Mouse (Mus musculus) midbrain, embryonic 14.5 days (tissue): ENCODE data around the gene Anapc16. TPM values are rescaled to one million over a fixed set of nuclear protein-coding genes. Genes with fewer than 3 reads are reported as not detected.

Source experiments
- ATAC-seq: fragments of 200-750 bp; cut with Nextera tagmentation; 2 replicates; pipeline ENCODE4 v1.8.0; 2017; ENCODE audit warnings: moderate number of reproducible peaks, moderate library complexity; ENCODE audit not compliant: low FRiP score, low TSS enrichment
- DNase-seq: peaks from one replicate; pipeline ENCODE4 v3.0.0-alpha.2; 2015
- H3K27ac ChIP-seq: fragments of 300-500 bp; sonication (generic); replicated peaks from 2 replicates; pipeline ENCODE4 v1.5.1; 2014; ENCODE audit warnings: mild to moderate bottlenecking, low read depth, low read length, moderate library complexity
- H3K27me3 ChIP-seq: fragments of 300-500 bp; sonication (generic); 2 replicates; pipeline ENCODE4 v1.6.1; 2014; ENCODE audit warnings: low read length, control low read depth, mixed read lengths; ENCODE audit not compliant: control insufficient read depth, insufficient read depth
- H3K36me3 ChIP-seq: fragments of 300-500 bp; sonication (generic); 2 replicates; pipeline ENCODE4 v1.6.1; 2014; ENCODE audit warnings: low read length, control low read depth; ENCODE audit not compliant: control insufficient read depth, insufficient read depth
- H3K4me1 ChIP-seq: fragments of 300-500 bp; sonication (generic); 2 replicates; pipeline ENCODE4 v1.6.1; 2014; ENCODE audit warnings: mild to moderate bottlenecking, antibody characterized with exemption, low read length, control low read depth; ENCODE audit not compliant: control insufficient read depth, insufficient read depth
- H3K4me2 ChIP-seq: fragments of 300-500 bp; sonication (generic); 2 replicates; pipeline ENCODE4 v1.6.1; 2014; ENCODE audit warnings: mild to moderate bottlenecking, low read length, moderate library complexity
- H3K4me3 ChIP-seq: fragments of 300-500 bp; sonication (generic); replicated peaks from 2 replicates; pipeline ENCODE4 v1.5.1; 2014; ENCODE audit warnings: low read depth, low read length
- H3K9ac ChIP-seq: fragments of 300-500 bp; sonication (generic); replicated peaks from 2 replicates; pipeline ENCODE4 v1.6.1; 2014; ENCODE audit warnings: mild to moderate bottlenecking, low read length, moderate library complexity
- H3K9me3 ChIP-seq: fragments of 300-500 bp; sonication (generic); 2 replicates; pipeline ENCODE4 v1.6.1; 2016; ENCODE audit warnings: low read length, control low read depth, mixed read lengths; ENCODE audit not compliant: control insufficient read depth
- WGBS: fragments of 180-500 bp; shearing (Covaris S2); extraction: QIAGEN DNeasy Blood & Tissue Kit; methylation state at CpG from one replicate; pipeline ENCODE4 v1.1.7; 2014; 5-methylcytosine and 5-hydroxymethylcytosine counted together
- polyA plus RNA-seq: library from polyadenylated mRNA; unstranded; fragments of >200 nt; fragmentation: Nextera tagmentation; extraction: Ambion mirVana; gene quantifications from 2 replicates; pipeline ENCODE4 v1.2.1, GENCODE M21; 2014

Gene Anapc16
- polyA plus RNA-seq, 1 experiment from 2014 or later = 105 TPM

DNA sequence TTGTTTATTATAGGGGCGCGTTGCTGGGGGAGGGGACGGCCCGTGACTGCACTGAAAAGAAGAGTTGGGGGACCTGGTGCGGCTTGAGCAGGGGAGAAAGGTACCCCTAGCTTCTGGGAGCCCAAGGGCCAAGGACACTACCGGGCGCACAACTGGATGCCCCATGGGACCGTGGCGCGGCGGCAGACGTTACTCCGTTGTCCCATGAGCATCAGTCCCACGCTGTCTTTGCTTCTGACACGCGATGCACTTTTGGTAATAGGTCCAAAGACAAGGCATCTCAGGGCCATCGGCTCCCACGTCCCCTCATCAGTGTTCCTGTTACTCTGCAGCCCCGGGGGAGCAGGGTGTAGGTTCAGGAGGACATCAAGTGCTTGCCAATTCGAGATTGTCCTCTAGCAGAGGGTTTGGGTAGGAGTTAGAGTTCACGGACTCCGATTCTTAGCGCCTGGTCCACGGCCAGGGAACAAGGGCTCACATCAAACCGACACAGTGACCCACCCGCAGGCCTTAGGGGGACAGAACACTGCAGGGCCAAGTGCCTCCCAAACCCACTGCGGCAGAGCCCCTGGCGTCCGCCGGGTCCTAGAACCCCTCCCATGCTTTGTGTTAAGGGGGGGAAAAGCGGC, 50.7 kb downstream of the Anapc16 start:
- Histone ChIP-seq H3K4me2 (peak overlapping the region; percentile 90), H3K4me1 (peaks cover 28% of the 10 kb centered on the region), H3K9me3 (no peaks in the 10 kb centered on the region), H3K27me3 (no peaks in the 10 kb centered on the region), H3K9ac (peak overlapping the region; percentile 71), H3K36me3 (no peaks in the 10 kb centered on the region), H3K4me3 (peak overlapping the region; percentile 94), H3K27ac (peak overlapping the region; percentile 92)
- peak; percentile 31 for ATAC-seq
- under 1% methylated on average over 31 of the region's 31 CpGs for WGBS
- DNase-seq = peak; percentile 85

DNA sequence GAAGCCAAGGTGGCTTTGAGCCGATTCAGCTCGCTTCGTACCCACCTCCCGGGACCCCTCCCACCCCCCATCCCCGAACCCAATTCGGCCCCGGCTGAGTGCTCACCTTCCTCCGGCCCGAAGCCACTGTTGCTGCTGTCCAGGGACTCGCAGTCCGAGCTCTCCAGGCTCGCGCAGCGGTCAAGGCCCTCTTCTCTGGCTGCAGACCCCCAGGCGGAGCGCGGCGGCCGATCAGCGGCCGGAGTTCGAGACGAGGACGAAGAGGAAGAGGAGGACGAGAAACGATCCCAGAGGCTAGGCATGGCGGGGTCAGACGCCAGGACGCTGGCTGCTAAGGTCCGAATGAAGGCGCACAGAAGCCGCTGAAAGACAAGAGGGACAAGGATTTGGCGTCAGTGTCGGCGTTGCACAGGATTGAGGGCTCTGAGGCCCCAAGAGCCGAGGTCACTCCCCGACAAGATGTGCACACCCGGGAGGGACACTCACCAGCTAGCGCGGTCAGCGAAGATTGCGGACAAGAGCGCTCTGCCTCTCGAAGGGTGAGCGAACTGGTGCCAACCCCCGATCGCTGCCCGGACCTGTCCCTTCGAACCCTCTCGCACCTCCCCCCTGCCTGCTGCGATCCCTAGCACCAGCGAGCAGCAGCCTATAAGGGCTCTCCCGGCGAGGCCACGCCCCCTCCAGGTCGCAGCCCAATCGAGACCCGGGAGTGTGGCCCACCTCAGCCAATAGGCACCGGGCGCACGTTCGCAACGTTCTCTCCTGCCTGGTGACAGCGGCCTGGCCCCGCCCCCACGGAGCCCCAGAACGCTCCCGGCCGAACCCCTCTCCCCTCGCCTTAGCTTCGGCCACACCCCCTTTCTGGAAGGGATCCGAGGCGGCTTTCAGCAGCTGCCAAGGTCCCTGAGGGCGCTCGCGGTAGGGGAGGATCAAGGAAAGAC, 51.5 kb downstream of the Anapc16 start, which contains the start of gene Ddit4:
Gene Ddit4 (minus strand): TSS at position 624 of the 941 bp plus-strand sequence.
- peaks cover 24% of the 10 kb centered on the region for H3K4me1 ChIP-seq
- H3K4me2 ChIP-seq = peak within 1 kb of the TSS; percentile 90
- no peaks in the 10 kb centered on the region for H3K36me3 ChIP-seq
- ATAC-seq = peak; percentile 97
- peak within 1 kb of the TSS; percentile 94 for H3K4me3 ChIP-seq
- DNase-seq = peak; percentile 99
- no peaks in the 10 kb centered on the region for H3K9me3 ChIP-seq
- peak within 1 kb of the TSS; percentile 97 for H3K9ac ChIP-seq
- peak within 1 kb of the TSS; percentile 92 for H3K27ac ChIP-seq
- no peaks in the 10 kb centered on the region for H3K27me3 ChIP-seq
- under 1% methylated on average over 76 of the region's 76 CpGs for WGBS

DNA sequence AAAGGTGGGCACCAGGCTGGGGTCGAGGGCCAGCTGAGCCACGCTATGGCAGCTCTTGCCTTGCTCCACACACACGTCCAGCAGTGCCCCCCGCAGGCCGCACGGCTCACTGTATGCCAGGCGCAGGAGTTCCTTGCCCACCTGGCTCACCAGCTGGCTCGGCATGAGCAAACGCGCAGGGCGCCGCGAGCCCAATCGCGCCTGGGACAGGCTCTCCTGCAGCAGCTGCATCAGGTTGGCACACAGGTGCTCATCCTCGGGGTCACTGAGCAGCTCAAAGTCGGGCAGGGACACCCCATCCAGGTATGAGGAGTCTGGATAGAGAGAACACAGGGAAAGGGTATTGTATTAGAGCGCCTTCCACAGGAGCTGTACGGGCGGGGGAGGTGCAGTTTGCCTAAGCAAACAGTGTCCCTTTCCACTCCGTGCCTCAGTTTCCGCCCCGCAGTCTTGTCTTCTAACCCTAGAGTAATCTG, 52.2 kb downstream of the Anapc16 start:
- peak; percentile 89 for DNase-seq
- Histone ChIP-seq H3K9ac (peak overlapping the region; percentile 97), H3K4me1 (peaks cover 24% of the 10 kb centered on the region), H3K36me3 (no peaks in the 10 kb centered on the region), H3K27me3 (no peaks in the 10 kb centered on the region), H3K9me3 (no peaks in the 10 kb centered on the region), H3K4me2 (peak overlapping the region; percentile 90), H3K27ac (peak overlapping the region; percentile 92), H3K4me3 (peak overlapping the region; percentile 94)
- peak; percentile 41 for ATAC-seq
- WGBS = under 1% methylated on average over 23 of the region's 23 CpGs

DNA sequence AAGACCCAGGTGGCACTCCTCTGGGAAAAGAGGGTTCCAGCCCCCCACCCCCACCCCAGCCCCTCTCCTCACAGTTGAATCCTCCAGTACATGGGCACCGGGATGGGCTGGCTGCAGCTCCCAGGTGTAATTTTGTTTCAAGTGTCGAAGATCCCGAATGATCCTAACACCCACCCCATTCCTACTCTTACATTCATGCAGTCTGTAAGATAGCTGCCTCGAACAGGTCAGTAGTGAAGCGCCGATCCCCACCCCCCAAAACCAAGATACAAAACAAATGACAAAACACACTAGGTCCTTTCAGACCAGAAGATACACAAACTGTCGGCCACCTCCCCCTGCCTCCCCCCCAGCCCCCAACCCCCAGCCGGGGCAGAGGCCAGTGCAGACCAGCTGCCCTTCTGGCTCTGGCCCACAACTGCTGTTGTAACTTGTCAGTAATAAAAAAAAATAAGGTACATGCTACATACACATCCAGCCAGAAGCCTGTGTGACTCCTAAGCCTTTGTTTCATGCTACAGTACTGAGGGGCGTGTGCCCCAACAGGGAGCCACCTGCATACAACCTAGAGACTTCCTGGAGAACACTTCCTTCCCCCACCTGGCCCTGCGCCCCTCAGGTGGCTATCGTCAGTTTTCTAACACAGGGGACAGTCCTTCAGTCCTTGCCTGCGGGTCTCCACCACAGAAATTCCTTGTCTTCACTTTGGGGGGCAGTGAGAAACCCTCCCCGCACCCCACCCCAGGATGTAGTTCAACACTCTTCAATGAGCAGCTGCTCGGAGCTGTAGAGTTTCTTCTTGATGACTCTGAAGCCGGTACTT, 52.9 kb downstream of the Anapc16 start:
- Histone ChIP-seq H3K27ac (peak overlapping the region; percentile 92), H3K27me3 (no peaks in the 10 kb centered on the region), H3K4me1 (peaks cover 24% of the 10 kb centered on the region), H3K9ac (peak overlapping the region; percentile 97), H3K36me3 (no peaks in the 10 kb centered on the region), H3K4me2 (peak overlapping the region; percentile 90), H3K4me3 (peak overlapping the region; percentile 94), H3K9me3 (no peaks in the 10 kb centered on the region)
- 40% methylated on average over 15 of the region's 15 CpGs for WGBS
- no peak for DNase-seq
- ATAC-seq = no peak

DNA sequence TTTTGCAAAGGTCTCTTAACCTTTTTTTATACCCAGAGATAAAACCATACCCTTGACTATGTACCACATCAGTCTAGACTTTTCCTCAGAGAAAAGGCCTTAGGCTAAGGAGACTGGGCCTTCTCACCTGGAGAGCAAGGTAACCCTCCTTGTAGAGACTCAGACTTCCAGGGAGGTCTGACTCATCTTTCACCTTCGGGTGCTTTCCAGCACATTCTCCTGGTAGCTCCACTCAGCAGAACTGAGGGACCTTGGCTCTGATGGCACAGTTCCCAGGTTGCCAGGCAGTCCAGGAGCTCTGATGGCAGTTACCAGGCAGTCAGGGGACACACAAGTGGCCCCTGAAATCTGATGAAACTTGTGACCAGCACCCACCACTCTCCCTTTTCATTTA, 53.7 kb downstream of the Anapc16 start:
- peaks cover 24% of the 10 kb centered on the region for H3K4me1 ChIP-seq
- H3K9me3 ChIP-seq = no peaks in the 10 kb centered on the region
- no peak overlapping the region for H3K27ac ChIP-seq
- no peak overlapping the region for H3K9ac ChIP-seq
- peak overlapping the region; percentile 94; the same call in 1 of the 2 replicates for H3K4me3 ChIP-seq
- peak overlapping the region; percentile 90 for H3K4me2 ChIP-seq
- ATAC-seq (no peak), DNase-seq (no peak)
- H3K27me3 ChIP-seq = no peaks in the 10 kb centered on the region
- WGBS = 84% methylated on average over 1 of the region's 1 CpGs
- no peaks in the 10 kb centered on the region for H3K36me3 ChIP-seq

DNA sequence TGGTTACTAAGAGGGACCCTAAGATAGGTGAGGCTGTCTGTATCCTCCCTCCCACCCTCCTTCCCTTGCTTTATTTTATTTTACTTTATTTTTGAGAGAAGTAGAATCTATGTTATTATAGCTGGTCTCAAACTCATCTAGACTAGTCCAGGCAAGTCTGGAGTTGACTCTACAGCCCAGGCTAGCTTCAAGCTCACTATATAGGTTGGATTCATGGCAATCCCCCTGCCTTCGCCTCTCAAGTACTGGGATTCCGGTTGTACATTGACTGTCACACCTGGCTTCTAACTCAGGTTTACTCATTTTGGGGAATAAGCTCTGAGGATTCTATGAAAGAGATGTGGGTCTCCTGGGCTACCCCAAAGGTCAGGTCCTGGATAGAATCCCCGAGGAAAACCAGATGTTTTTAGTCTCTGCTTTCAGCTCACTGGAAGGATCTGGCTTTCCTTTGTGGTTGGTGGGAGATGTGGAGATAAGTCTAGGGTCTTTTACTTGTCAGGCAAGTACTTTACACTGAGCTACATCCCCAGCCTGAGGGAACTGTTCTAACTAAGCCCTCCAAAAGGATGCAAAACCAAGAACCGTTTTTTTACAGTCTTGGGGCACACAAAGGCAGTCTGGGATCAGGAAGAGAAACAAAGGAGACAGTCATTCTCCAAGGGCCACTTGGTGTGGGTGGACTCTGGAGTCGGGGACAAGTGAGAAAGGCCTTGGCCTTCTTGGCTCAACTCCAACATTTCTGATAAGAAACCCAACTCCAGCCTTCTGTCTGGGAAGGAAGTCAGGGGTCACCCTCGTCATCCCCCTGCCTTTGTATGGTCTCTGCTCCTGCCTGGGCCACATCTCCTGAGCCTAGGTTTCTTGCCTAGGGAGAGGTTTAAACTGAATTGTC, 54.3 kb downstream of the Anapc16 start:
- H3K4me2 ChIP-seq = peak overlapping the region; percentile 90
- ATAC-seq (no peak), DNase-seq (no peak)
- WGBS = 54% methylated on average over 6 of the region's 6 CpGs
- H3K36me3 ChIP-seq = no peaks in the 10 kb centered on the region
- H3K27ac ChIP-seq = no peak overlapping the region
- peaks cover 22% of the 10 kb centered on the region for H3K4me1 ChIP-seq
- H3K9ac ChIP-seq = no peak overlapping the region
- no peak overlapping the region for H3K4me3 ChIP-seq
- no peaks in the 10 kb centered on the region for H3K27me3 ChIP-seq
- no peaks in the 10 kb centered on the region for H3K9me3 ChIP-seq

DNA sequence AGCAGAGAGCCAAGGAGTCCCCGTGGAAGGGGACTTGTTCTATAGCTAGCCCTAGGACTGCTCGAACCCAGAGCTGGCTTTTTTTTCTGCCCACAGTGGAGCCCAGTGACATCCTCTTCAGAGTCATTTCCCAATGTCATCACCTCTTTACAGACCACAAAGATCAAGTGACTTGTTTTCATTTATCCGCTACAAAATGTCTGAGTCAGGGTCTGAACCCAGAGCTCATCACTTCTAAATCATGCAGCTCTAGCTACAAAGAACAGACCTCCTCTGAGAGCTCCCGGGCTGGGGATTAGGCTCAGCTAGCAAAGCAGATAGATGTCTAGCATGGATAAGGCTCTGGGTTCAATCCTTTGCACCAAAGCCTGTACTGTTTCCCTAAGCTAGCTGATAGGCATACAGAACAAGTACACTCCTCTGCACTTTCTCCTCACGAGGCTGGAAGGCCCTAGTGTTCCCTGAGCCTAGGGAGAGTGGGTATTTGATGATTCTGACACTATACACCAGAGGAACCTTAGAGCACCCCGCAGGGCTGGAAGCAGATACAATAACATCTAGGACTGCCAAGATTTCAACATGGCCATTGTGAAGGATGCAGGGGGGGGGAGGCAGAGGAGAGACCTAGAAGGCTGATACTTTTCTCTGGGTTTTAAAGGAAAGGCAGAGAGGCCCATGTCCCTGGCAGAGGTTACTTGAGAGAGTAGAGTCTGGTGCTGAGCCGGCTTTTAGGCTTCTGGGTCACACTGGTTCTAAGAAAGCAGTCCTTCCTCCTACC, 55.5 kb downstream of the Anapc16 start:
- no peak for DNase-seq
- Histone ChIP-seq H3K9ac (no peak overlapping the region), H3K4me3 (no peak overlapping the region), H3K9me3 (no peaks in the 10 kb centered on the region), H3K4me1 (peaks cover 27% of the 10 kb centered on the region), H3K27me3 (no peaks in the 10 kb centered on the region), H3K4me2 (no peak overlapping the region), H3K36me3 (no peaks in the 10 kb centered on the region), H3K27ac (0 out of 2 replicates have a peak overlapping the region, but pooled peaks have one; percentile 41)
- 64% methylated on average over 7 of the region's 7 CpGs for WGBS
- ATAC-seq = no peak
